Mouse (Mus musculus) spleen, embryonic (tissue): ENCODE data around the gene Nfia.

Experiments used
- CTCF ChIA-PET: fragments of 350-600 bp; sonication (Branson Sonifier 250); formaldehyde crosslinking; loops from one replicate; lab custom pipeline; 2022; lab: Charles Lee

Nfia gene

GRCm38 (mm10) chr4:97810348-97810939, 37.9 kb downstream of the Nfia start:
- CTCF ChIA-PET: no interaction called here

DNA sequence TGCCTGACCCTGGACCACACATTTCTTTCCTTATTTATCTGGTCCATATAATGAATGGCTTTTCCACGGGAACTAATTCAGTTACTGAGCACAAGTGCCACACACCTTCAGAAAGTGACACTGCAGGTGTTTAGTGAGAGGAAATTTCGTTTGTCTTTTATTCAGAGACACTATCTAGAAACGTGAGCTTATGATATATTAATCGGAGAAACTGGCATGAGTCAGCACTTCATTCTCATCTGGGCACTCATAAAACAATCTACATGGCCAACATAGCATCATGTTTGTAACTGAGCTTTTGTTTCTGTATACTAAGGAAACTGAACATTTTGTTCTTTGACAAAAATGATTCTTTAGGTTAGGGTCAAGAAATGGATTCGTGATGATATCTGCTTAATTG, 40.5 kb downstream of the Nfia start:
- CTCF ChIA-PET: no interaction called here

GRCm38 (mm10) chr4:97813996-97814395, 41.5 kb downstream of the Nfia start:
- CTCF ChIA-PET: no interaction called here

DNA sequence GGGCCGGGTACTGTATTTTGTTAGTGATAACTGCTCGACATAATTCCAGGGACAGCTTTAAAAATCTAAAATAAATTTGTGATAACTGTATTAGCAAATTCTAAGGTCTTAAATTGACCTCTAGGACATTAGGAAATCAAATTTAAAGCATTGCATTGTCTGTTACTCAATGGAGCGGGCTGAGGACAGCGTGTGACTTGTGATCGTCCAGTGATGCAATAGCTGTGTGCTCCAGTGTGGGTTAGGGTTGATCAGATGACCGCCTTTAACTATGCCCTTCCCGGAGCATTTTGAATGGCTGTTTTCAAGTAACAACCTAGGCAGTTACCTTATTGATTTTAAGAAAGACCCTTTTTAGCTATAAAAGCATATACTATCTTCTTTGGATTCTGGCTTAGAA, 42.0 kb downstream of the Nfia start:
- CTCF ChIA-PET: no interaction called here

- CTCF ChIA-PET: no interaction called here
Observed at GRCm38 (mm10) chr4:97816001-97816400, 43.5 kb downstream of the Nfia start.

- CTCF ChIA-PET: no interaction called here
Observed at GRCm38 (mm10) chr4:97816753-97817152, 44.2 kb downstream of the Nfia start.

- CTCF ChIA-PET: no interaction called here
Observed at GRCm38 (mm10) chr4:97817741-97818140, 45.2 kb downstream of the Nfia start.

GRCm38 (mm10) chr4:97818498-97818897, 46.0 kb downstream of the Nfia start:
- CTCF ChIA-PET: no interaction called here

DNA sequence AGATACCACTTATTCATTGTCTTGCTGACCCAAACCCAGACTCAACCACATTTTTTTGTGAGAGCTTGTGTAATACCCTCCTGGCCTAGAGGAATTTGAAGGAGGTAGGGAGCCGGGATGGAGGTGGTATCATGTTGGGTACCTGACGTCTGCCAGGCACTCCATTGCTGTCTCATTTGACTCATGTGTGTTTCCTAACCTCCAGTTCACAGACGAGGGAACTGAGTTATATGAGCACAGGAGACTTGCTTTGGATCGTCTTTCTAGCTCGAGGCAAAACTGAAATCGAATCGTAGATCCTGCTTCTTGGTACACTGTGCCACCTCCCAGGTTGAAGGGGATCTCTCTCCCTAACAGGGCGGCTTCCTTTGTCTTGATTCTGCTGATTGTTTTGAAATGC, 46.6 kb downstream of the Nfia start:
- CTCF ChIA-PET: no interaction called here

DNA sequence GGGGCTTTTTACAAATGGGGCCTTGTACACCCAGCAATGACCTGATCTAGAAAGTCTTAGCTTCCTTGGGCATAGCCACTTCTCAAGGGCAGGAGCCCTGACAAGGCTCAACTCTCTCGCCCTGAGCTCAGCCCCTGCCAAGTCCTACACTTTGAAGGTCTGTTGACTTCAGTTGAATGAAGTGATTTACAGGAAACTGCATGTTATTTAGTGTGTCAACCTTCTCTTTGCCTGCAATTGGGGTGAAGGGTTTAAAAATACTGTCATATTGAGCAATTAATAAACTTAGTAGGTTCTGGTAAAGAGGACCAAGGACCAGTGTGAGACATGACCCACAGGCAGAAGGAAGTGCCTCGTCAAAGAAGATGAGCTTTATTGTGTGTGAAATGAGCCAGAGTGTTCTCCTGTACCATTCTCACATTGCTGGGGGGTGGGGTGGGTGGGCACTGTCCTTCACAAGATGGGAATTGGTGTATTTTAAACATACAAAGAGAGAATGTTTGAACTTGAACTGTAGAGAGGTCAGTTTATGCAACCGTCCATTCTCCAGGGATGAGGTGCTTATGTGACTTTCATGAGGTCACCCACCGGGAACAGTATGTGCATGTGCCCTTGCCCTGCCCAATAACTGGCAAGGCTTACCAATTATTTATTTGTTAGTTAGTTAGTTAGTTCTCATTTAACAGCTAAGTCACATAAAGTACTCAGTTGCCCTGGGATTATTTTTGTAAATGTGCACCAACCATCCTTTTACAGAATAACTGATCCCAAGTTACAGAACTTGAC, 48.1 kb downstream of the Nfia start:
- CTCF ChIA-PET: no interaction called here

GRCm38 (mm10) chr4:97821556-97822251, 49.2 kb downstream of the Nfia start:
- CTCF ChIA-PET: no interaction called here

DNA sequence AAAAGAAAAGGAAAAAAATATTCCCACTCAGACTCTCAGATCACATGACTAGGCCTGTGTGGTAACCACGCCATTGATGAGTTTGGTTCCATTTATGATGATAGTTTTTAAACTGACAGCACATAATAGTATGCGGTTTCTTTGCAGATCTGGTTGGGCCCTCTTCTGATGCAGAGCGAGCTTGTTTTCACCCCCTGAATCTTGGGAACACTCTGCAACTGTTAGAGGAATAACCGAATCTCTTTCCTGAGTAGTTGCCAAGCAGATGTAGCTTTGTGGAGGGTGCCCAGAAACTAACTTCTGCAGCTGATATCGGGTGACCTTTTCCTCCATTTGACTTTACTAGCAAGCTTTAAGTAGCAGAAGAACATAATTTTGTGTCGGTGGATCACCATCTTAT, 51.0 kb downstream of the Nfia start:
- CTCF ChIA-PET: no interaction called here

GRCm38 (mm10) chr4:97824451-97824850, 51.9 kb downstream of the Nfia start:
- CTCF ChIA-PET: no interaction called here

GRCm38 (mm10) chr4:97825432-97825831, 52.9 kb downstream of the Nfia start:
- CTCF ChIA-PET: no interaction called here

GRCm38 (mm10) chr4:97825841-97826240, 53.3 kb downstream of the Nfia start:
- CTCF ChIA-PET: no interaction called here

DNA sequence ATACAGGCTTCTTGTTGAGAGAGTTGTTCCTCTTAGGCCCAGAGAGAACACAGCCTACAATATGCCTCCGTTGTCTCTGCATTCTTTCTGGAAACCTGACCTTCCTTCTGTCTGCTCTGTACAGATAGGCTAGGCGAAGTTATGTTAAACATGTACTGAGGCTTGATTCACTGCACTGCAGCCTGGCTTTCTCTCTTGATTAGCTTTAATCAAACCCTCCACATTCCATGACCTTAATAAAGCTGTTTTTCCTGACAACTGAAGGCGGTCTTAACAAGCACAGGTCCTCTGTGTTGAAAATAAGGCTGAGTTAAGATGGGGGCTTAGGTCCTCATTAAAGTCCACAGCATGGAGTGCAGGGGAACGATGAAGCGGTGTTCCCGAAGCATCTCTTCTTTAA, 54.6 kb downstream of the Nfia start:
- CTCF ChIA-PET: no interaction called here

DNA sequence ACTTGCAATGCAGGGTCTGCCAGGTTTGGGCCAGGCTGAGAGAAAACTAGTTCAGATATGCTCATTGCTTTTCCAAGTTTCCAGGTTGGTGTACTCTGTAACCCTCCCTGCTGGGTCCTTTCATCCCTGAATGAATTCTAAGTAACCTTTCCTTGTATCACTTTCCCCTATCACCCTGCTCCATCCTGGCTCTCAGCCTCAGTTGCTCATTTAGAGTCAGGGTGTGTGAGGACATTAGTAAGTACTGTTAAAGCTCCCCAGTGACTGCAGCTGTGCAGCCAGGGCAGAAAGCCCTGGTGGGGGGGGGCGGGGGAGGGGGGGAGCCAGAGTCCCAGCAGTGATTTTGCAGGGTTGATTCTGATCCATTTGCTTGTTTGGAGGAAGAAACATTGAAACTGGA, 56.0 kb downstream of the Nfia start:
- CTCF ChIA-PET: no interaction called here

DNA sequence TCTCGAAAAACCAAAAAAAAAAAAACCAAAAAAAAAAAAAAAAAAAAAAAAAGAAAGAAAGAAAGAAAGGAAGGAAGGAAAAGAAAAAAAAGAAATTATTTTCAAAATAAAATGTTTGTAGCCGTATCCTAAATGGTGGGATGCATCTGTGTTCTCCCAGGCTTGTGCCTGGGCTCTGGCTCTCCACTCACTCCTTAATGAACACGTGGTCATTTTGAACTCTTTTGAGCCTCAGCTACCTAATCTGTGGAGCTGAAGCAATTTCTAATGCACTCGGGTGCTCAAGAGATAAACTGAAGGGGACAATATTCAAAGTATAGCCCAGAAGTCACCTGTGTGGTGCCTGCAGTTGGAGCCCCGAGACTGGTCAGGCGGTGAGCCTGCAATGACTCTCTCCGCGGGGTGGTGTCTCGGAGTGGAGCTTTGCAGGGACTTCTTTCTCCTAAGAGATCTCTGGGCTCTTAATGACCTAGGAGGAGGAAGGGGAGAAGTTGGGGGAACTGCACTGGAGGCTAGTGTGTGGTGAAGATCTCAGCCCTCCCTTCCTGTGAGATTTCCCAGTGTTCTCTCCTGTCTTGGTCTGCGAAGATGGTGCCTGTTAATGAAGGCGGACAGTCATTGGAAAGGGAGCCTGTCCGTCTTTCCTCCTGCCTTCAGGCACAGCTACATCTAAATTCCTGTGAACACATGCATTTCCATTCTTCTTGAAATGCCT, 57.0 kb downstream of the Nfia start:
- CTCF ChIA-PET: no interaction called here

GRCm38 (mm10) chr4:97830051-97830853, 57.7 kb downstream of the Nfia start:
- CTCF ChIA-PET: no interaction called here

- CTCF ChIA-PET: interaction anchor here (0.5 kb wide), 1 partner anchor 36 kb away, joined by 4 read pairs; no protein-coding TSS in a partner anchor
Observed at GRCm38 (mm10) chr4:97830935-97831608, 58.5 kb downstream of the Nfia start.
